Comparison of ENCODE assay signal across 8 mouse cellular contexts in the genomic region with DNA sequence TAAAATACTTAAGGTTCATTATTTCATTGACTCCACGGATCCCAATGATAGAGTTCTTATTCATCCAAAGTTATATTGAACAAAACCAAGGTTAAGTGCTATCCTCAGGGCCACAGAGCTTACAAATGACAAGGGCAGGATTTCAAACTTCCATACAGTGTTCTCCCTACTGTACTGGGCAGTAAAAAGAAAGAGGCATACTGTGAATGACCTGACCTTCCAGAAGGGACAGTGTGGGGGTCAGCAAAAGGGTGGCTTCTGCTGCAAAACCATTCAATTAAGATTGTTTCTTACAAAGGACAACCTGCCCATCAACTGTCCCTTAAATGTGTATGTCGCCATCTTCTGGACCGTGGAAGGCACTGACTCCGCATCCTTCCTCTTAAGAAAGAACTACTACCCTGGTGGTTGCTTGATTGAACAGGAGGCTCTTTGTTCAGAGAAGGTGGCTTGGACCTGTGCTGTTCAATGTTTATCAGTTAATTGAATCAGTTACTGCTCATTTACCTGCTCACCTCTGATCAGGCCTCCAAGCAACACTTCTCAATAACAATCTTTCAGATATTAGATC.
DNase-seq lines count a peak whose midpoint lies in the region; ATAC-seq lines count a peak whose summit lies in the region.

No protein-coding gene starts in this region.

- H3K9me3 ChIP-seq in liver, embryonic 13.5 days (replicated peaks), result no peaks in the 10 kb centered on the region

- no peaks in the 10 kb centered on the region for H3K27me3 ChIP-seq in liver, embryonic 13.5 days

- WGBS in liver, embryonic 13.5 days (ENCODE audit: insufficient replicate concordance), result 53% methylated on average over 4 of the region's 4 CpGs

- H3K36me3 ChIP-seq in liver, embryonic 13.5 days, result no peaks in the 10 kb centered on the region

- peaks cover 15% of the 10 kb centered on the region for H3K4me1 ChIP-seq in liver, embryonic 13.5 days (replicated peaks)

- H3K9ac ChIP-seq in liver, embryonic 13.5 days, result no peak overlapping the region

- no peak overlapping the region for H3K4me2 ChIP-seq in liver, embryonic 13.5 days

- DNase-seq in layer of hippocampus, adult 11-12 months (ENCODE audit: low spot score), result peak; percentile 28
- no peak for DNase-seq in layer of hippocampus, adult 9-10 months (ENCODE audit: low spot score)
- peak; percentile 7 for DNase-seq in WW6 (ENCODE audit: low read depth, low spot score)
- peak; percentile 51 for DNase-seq in embryo, embryonic 11 days
- DNase-seq in liver, embryonic 13.5 days, result no peak
- DNase-seq in urinary bladder, adult 18-20 months (ENCODE audit: low spot score in 2 of 2), result no peak
- no peak for DNase-seq in lung, postnatal 4 days
- DNase-seq in heart, postnatal 4 days, result no peak

- peak; percentile 51 for ATAC-seq in liver, embryonic 13.5 days (ENCODE audit: low read depth)

- no peak overlapping the region for H3K4me3 ChIP-seq in liver, embryonic 13.5 days (replicated peaks)

- H3K27ac ChIP-seq in liver, embryonic 13.5 days, result peak overlapping the region; percentile 73; the same call in 1 of the 2 replicates

Comparison
In these comparisons a context has a peak if more than half of its experiments do, and no peak if none do; other contexts are left out.
1. DNase-seq: peak in layer of hippocampus, adult 11-12 months (single experiment), WW6 (single experiment) and embryo, embryonic 11 days (single experiment); none in layer of hippocampus, adult 9-10 months (single experiment), liver, embryonic 13.5 days (single experiment), urinary bladder, adult 18-20 months (0 of 2), lung, postnatal 4 days (0 of 2) and heart, postnatal 4 days (single experiment).